Mouse (Mus musculus) embryonic facial prominence, embryonic 10.5 days (tissue): ENCODE results near the gene Col6a5. TPM values are rescaled to one million over a fixed set of nuclear protein-coding genes. Genes with fewer than 3 reads are reported as not detected.
"Not testable (repeated sequence)": the region's sequence is repeated elsewhere in the genome, so short reads cannot be mapped to it uniquely, and the experiment has no call there.

Experiments used
- DNase-seq: peaks from one replicate; pipeline ENCODE4 v3.0.0-alpha.2; 2017; ENCODE audit warnings: low spot score
- H3K27ac ChIP-seq: fragments of 300-500 bp; sonication (generic); replicated peaks from 2 replicates; pipeline ENCODE4 v1.5.1; 2016; ENCODE audit warnings: mild to moderate bottlenecking
- H3K27me3 ChIP-seq: fragments of 300-500 bp; sonication (generic); replicated peaks from 2 replicates; pipeline ENCODE4 v1.6.1; 2016; ENCODE audit warnings: low read depth, mild to moderate bottlenecking; ENCODE audit not compliant: poor library complexity, severe bottlenecking
- H3K36me3 ChIP-seq: fragments of 300-500 bp; sonication (generic); replicated peaks from 2 replicates; pipeline ENCODE4 v1.6.1; 2016; ENCODE audit warnings: mild to moderate bottlenecking, moderate library complexity
- H3K4me1 ChIP-seq: fragments of 300-500 bp; sonication (generic); 2 replicates; pipeline ENCODE4 v1.6.1; 2016
- H3K4me3 ChIP-seq: fragments of 300-500 bp; sonication (generic); 2 replicates; pipeline ENCODE4 v1.5.1; 2016; ENCODE audit warnings: mild to moderate bottlenecking, moderate library complexity
- H3K9me3 ChIP-seq: fragments of 300-500 bp; sonication (generic); 2 replicates; pipeline ENCODE4 v1.6.1; 2016; ENCODE audit warnings: mild to moderate bottlenecking
- WGBS: fragments of 180-500 bp; shearing (Covaris S2); methylation state at CpG from one replicate; pipeline ENCODE4 v1.1.7; 2016; 5-methylcytosine and 5-hydroxymethylcytosine counted together
- polyA plus RNA-seq: library from polyadenylated mRNA; unstranded; fragments of >200 nt; fragmentation: Nextera tagmentation; extraction: Ambion mirVana; gene quantifications from 2 replicates; pipeline ENCODE4 v1.2.1, GENCODE M21; 2016

Gene Col6a5
- polyA plus RNA-seq, 1 experiment from 2014 or later: not detected

GRCm38 (mm10) chr9:105841386-105841785 is 119.1 kb downstream of the Col6a5 start:
- 57% methylated on average over 5 of the region's 5 CpGs for WGBS
- not testable (repeated sequence) for DNase-seq, H3K9me3 ChIP-seq

DNA sequence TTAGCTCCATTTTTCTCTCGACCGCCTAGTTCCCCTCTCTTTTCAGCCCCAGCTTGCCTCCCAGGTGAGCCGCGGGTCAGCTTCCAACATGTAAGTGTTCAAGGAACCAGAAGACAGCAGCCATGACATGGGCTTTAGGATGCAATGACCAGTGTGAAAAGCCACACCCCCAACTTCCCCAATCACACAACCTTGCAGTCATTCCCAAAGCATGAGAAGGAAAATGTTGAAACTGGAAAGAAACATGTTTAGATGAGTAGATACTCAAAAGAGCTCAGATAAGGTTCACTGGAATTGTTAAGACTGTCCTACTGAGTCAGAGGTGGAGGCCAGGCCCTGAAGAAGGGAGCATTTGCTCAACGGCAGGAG is 121.3 kb downstream of the Col6a5 start:
- Histone ChIP-seq H3K9me3 (no peaks in the 10 kb centered on the region), H3K4me1 (peaks cover 6% of the 10 kb centered on the region; the same call in 1 of the 2 replicates), H3K4me3 (no peak overlapping the region), H3K27ac (no peak overlapping the region), H3K36me3 (no peaks in the 10 kb centered on the region), H3K27me3 (no peaks in the 10 kb centered on the region)
- no peak for DNase-seq
- 90% methylated on average over 5 of the region's 5 CpGs for WGBS

More at GRCm38 (mm10) chr9:105841386-105841785, 119.1 kb downstream of the Col6a5 start:
- H3K4me3 ChIP-seq, H3K4me1 ChIP-seq, H3K27me3 ChIP-seq, H3K36me3 ChIP-seq, H3K27ac ChIP-seq: not testable (repeated sequence)

DNA sequence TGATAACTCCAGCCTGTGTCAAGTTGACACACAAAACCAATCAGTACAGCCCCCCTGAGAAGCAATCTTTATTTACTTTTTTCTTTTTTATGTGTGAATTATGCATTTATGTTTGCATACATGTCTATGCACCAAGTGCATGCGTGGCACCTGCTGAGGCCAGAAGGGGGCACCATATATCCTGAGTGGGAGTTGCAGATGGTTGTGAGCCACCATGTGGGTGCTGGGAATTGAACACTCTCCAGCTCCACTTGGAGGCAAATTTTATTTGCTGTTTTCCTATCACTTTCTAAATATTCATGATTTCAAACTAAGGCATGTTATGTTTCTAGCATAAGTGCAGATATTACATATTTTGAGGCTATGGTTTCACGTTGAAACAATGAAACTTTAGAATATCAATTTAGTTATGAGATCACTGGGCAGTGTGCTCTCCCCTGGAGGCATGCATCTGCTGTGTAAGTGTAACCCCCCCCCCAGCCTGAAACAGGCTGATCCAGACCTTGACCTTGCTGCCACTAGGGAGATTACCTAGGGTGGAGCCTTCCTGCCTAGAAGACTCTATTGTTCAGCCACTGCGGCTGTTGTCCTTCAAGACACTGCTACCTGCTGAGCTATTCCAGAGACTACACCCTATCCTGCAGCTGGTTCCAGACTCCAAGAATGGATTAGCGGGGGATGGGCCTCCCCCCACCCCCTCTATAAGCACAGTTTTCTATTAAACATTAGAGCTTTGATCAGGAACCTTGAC is 121.9 kb downstream of the Col6a5 start:
- Histone ChIP-seq H3K27ac (no peak overlapping the region), H3K9me3 (no peaks in the 10 kb centered on the region), H3K36me3 (no peaks in the 10 kb centered on the region), H3K4me3 (no peak overlapping the region), H3K4me1 (peaks cover 6% of the 10 kb centered on the region; the same call in 1 of the 2 replicates), H3K27me3 (no peaks in the 10 kb centered on the region)
- 83% methylated on average over 4 of the region's 4 CpGs for WGBS
- no peak for DNase-seq

GRCm38 (mm10) chr9:105835587-105835986 is 124.9 kb downstream of the Col6a5 start:
- Histone ChIP-seq H3K4me3 (no peak overlapping the region), H3K4me1 (peaks cover 6% of the 10 kb centered on the region; the same call in 1 of the 2 replicates), H3K27me3 (no peaks in the 10 kb centered on the region), H3K36me3 (no peaks in the 10 kb centered on the region), H3K27ac (no peak overlapping the region), H3K9me3 (no peaks in the 10 kb centered on the region)
- WGBS: 81% methylated on average over 7 of the region's 7 CpGs
- no peak for DNase-seq

DNA sequence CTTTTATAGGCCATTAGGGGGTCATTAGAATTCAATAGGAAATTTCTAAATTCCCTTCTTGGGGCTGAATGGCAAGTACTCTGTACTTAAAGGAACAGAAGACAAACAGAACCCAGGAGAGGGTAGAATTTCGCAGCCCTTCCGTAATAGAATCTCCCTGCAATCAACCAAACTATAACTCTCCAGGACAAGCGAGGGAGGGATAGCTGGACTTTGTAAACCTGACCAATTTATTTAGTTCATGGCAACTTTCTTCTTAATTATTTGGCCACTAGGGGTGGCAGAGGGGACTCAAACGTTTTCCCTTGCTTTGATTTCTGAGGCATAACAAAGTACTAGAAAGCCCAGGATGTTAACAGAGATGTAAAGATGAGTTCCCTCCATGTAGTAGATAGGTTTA is 125.6 kb downstream of the Col6a5 start:
- WGBS: 60% methylated on average over 4 of the region's 4 CpGs
- H3K4me1 ChIP-seq: peaks cover 6% of the 10 kb centered on the region; the same call in 1 of the 2 replicates
- H3K27me3 ChIP-seq: no peaks in the 10 kb centered on the region
- no peak overlapping the region for H3K4me3 ChIP-seq
- no peaks in the 10 kb centered on the region for H3K9me3 ChIP-seq
- no peak for DNase-seq
- no peak overlapping the region for H3K27ac ChIP-seq
- no peaks in the 10 kb centered on the region for H3K36me3 ChIP-seq

DNA sequence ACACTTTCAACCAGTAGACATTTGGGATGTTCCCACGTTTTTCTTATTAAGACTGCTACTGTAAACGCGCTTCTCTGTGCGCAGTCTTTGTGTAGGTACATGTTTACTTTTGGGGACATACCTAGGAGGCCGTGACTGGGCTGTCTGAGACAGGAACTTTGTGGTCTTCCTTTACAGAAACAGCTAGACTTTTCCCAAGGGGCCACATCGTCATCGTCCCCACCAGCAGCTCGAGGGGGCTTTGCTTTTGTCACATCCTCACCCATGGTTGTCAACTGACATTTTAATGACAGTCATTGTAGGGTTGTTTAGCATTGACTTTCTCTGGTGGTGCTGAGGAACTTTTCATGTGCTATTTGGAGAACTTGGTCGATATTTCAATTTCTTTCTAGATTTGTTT is 129.2 kb downstream of the Col6a5 start:
- Histone ChIP-seq H3K9me3 (no peaks in the 10 kb centered on the region), H3K27me3 (peaks cover 29% of the 10 kb centered on the region), H3K4me1 (peaks cover 17% of the 10 kb centered on the region), H3K4me3 (no peak overlapping the region), H3K36me3 (no peaks in the 10 kb centered on the region), H3K27ac (no peak overlapping the region)
- WGBS: 87% methylated on average over 9 of the region's 9 CpGs
- no peak for DNase-seq

- 0 out of 2 replicates have a peak within 1 kb of the TSS, but pooled peaks have one; percentile 40 for H3K27ac ChIP-seq
- H3K4me1 ChIP-seq: peaks cover 10% of the 10 kb centered on the region
- H3K9me3 ChIP-seq: no peaks in the 10 kb centered on the region
- peak; percentile 21 for DNase-seq
- H3K4me3 ChIP-seq: peak within 1 kb of the TSS; percentile 41; the same call in 1 of the 2 replicates
- peaks cover 35% of the 10 kb centered on the region for H3K27me3 ChIP-seq
- no peaks in the 10 kb centered on the region for H3K36me3 ChIP-seq
- 22% methylated on average over 20 of the region's 20 CpGs for WGBS
Measured at GRCm38 (mm10) chr9:105827791-105828385, 132.6 kb downstream of the Col6a5 start, which contains the start of gene Col6a6. Gene Col6a6 (minus strand): TSS chr9:105828160.

DNA sequence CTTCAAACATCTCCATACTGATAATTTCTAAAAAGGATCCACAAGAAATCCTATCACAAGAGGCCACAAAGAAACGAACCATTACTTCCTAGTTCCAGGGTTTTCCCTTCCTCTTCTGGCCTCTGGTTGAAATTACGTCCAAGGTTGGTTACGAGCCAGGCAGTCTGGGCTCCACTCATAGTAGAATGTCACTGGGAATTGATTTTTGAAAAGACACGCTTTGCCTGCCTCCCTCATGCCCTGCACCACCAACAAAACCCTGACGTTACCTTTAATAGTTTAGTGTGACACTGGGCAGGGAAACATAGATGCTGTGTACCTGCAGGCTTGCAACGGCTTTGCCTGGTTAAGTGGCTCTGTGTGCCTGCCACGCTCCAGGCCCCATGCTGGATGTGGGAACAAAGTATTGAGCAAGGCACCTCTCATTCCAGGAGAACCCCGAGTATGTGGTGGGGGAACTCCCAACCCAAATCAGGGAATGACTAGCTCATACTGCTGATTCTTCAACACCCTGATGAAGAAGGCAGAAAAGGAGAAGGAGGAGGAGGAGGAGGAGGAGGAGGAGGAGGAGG is 133.3 kb downstream of the Col6a5 start:
- peaks cover 10% of the 10 kb centered on the region for H3K4me1 ChIP-seq
- H3K27me3 ChIP-seq: peaks cover 35% of the 10 kb centered on the region
- 74% methylated on average over 8 of the region's 8 CpGs for WGBS
- DNase-seq: no peak
- no peak overlapping the region for H3K4me3 ChIP-seq
- no peaks in the 10 kb centered on the region for H3K9me3 ChIP-seq
- no peak overlapping the region for H3K27ac ChIP-seq
- no peaks in the 10 kb centered on the region for H3K36me3 ChIP-seq

GRCm38 (mm10) chr9:105820711-105821110 is 139.7 kb downstream of the Col6a5 start:
- WGBS: 91% methylated on average over 6 of the region's 6 CpGs
- Histone ChIP-seq H3K4me1 (no peaks in the 10 kb centered on the region), H3K27me3 (0 out of 2 replicates have a peak, but pooled peaks cover under 1% of the 10 kb centered on the region), H3K9me3 (no peaks in the 10 kb centered on the region), H3K36me3 (no peaks in the 10 kb centered on the region), H3K4me3 (no peak overlapping the region), H3K27ac (no peak overlapping the region)
- DNase-seq: no peak

- no peaks in the 10 kb centered on the region for H3K27me3 ChIP-seq
- no peak for DNase-seq
- no peaks in the 10 kb centered on the region for H3K36me3 ChIP-seq
- H3K4me1 ChIP-seq: no peaks in the 10 kb centered on the region
- WGBS: 76% methylated on average over 29 of the region's 29 CpGs
- H3K9me3 ChIP-seq: no peaks in the 10 kb centered on the region
- no peak overlapping the region for H3K27ac ChIP-seq
- no peak overlapping the region for H3K4me3 ChIP-seq
Measured at GRCm38 (mm10) chr9:105819155-105819709, 141.2 kb downstream of the Col6a5 start.

DNA sequence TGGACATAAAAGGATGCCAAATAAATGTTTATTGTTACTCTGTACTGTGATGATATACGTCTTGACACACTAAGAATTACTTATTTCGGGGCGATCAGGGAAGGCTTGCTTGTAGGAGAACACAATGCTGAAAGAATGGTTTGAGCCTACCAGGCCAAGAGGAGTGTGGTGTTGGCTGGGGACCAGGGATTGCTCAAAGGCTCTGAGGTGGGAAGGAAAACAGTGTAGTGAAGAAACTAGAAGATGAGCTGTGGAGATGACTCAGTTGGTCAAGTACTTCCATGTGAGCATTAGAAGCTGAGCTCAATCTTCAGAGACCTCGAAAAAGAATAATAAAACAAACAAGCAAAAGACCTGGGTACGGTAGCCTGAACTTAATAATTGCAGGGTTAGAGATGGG is 146.0 kb downstream of the Col6a5 start:
- Histone ChIP-seq H3K4me3 (no peak overlapping the region), H3K36me3 (no peaks in the 10 kb centered on the region)
- 84% methylated on average over 5 of the region's 5 CpGs for WGBS

GRCm38 (mm10) chr9:105811458-105811857 is 149.0 kb downstream of the Col6a5 start:
- Histone ChIP-seq H3K36me3 (no peaks in the 10 kb centered on the region), H3K27ac (no peak overlapping the region), H3K4me3 (no peak overlapping the region), H3K9me3 (no peaks in the 10 kb centered on the region), H3K4me1 (peaks cover 10% of the 10 kb centered on the region; the same call in 1 of the 2 replicates), H3K27me3 (no peaks in the 10 kb centered on the region)
- DNase-seq: no peak
- WGBS: 61% methylated on average over 7 of the region's 7 CpGs

More for the DNA sequence above, 146.0 kb downstream of the Col6a5 start:
- no peaks in the 10 kb centered on the region for H3K9me3 ChIP-seq
- H3K27me3 ChIP-seq: no peaks in the 10 kb centered on the region
- H3K27ac ChIP-seq: no peak overlapping the region
- H3K4me1 ChIP-seq: peaks cover 10% of the 10 kb centered on the region; the same call in 1 of the 2 replicates
- DNase-seq: no peak
